Mouse (Mus musculus) midbrain, embryonic 16.5 days (tissue): ENCODE results near the gene Vps45. TPM values are rescaled to one million over a fixed set of nuclear protein-coding genes. Genes with fewer than 3 reads are reported as not detected.

Experiments used
- ATAC-seq: fragments of 200-750 bp; cut with Nextera tagmentation; 2 replicates; pipeline ENCODE4 v1.8.0; 2017; ENCODE audit warnings: moderate TSS enrichment
- H3K27ac ChIP-seq: fragments of 300-500 bp; sonication (generic); 2 replicates; pipeline ENCODE4 v1.5.1; 2014; ENCODE audit warnings: mild to moderate bottlenecking, low read length, mixed read lengths
- H3K27me3 ChIP-seq: fragments of 300-500 bp; sonication (generic); 2 replicates; pipeline ENCODE4 v1.6.1; 2014; ENCODE audit warnings: low read depth, low read length, mixed read lengths; ENCODE audit not compliant: control insufficient read depth, insufficient read depth
- H3K36me3 ChIP-seq: fragments of 300-500 bp; sonication (generic); 2 replicates; pipeline ENCODE4 v1.6.1; 2014; ENCODE audit warnings: mild to moderate bottlenecking, low read length, moderate library complexity, mixed read lengths; ENCODE audit not compliant: control insufficient read depth, insufficient read depth
- H3K4me1 ChIP-seq: fragments of 300-500 bp; sonication (generic); 2 replicates; pipeline ENCODE4 v1.6.1; 2014; ENCODE audit warnings: mild to moderate bottlenecking, low read length, mixed read lengths; ENCODE audit not compliant: control insufficient read depth, insufficient read depth
- H3K4me2 ChIP-seq: fragments of 300-500 bp; sonication (generic); 2 replicates; pipeline ENCODE4 v1.6.1; 2014; ENCODE audit warnings: mild to moderate bottlenecking, low read length, mixed read lengths
- H3K4me3 ChIP-seq: fragments of 300-500 bp; sonication (generic); 2 replicates; pipeline ENCODE4 v1.5.1; 2014; ENCODE audit warnings: low read depth, mild to moderate bottlenecking, low read length, moderate library complexity, mixed read lengths
- H3K9ac ChIP-seq: fragments of 300-500 bp; sonication (generic); 2 replicates; pipeline ENCODE4 v1.6.1; 2014; ENCODE audit warnings: low read depth, low read length, mixed read lengths
- H3K9me3 ChIP-seq: fragments of 300-500 bp; sonication (generic); replicated peaks from 2 replicates; pipeline ENCODE4 v1.6.1; 2014; ENCODE audit warnings: mild to moderate bottlenecking, low read length, mixed read lengths; ENCODE audit not compliant: control insufficient read depth, poor library complexity, severe bottlenecking
- WGBS: fragments of 180-500 bp; shearing (Covaris S2); extraction: QIAGEN DNeasy Blood & Tissue Kit; methylation state at CpG from one replicate; pipeline ENCODE4 v1.1.7; 2014; 5-methylcytosine and 5-hydroxymethylcytosine counted together
- polyA plus RNA-seq: library from polyadenylated mRNA; unstranded; fragments of >200 nt; fragmentation: Nextera tagmentation; extraction: Ambion mirVana; gene quantifications from 2 replicates; pipeline ENCODE4 v1.2.1, GENCODE M21; 2015

Gene Vps45
- polyA plus RNA-seq, 1 experiment from 2014 or later = 64.7 TPM

GRCm38 (mm10) chr3:95990413-95990941, 67.8 kb downstream of the Vps45 start:
- H3K9ac ChIP-seq = no peak overlapping the region
- H3K4me1 ChIP-seq = peaks cover 41% of the 10 kb centered on the region
- H3K36me3 ChIP-seq = peaks cover 24% of the 10 kb centered on the region
- ATAC-seq = no peak
- no peak overlapping the region for H3K4me2 ChIP-seq
- WGBS = 89% methylated on average over 12 of the region's 12 CpGs
- no peaks in the 10 kb centered on the region for H3K9me3 ChIP-seq
- H3K27ac ChIP-seq = no peak overlapping the region
- no peaks in the 10 kb centered on the region for H3K27me3 ChIP-seq
- H3K4me3 ChIP-seq = no peak overlapping the region

GRCm38 (mm10) chr3:95988969-95989368, 69.3 kb downstream of the Vps45 start:
- ATAC-seq = no peak
- peaks cover 24% of the 10 kb centered on the region for H3K36me3 ChIP-seq
- no peaks in the 10 kb centered on the region for H3K9me3 ChIP-seq
- peaks cover 43% of the 10 kb centered on the region for H3K4me1 ChIP-seq
- no peak overlapping the region for H3K27ac ChIP-seq
- no peaks in the 10 kb centered on the region for H3K27me3 ChIP-seq
- no peak overlapping the region for H3K4me2 ChIP-seq
- H3K4me3 ChIP-seq = no peak overlapping the region
- no peak overlapping the region for H3K9ac ChIP-seq
- WGBS = 63% methylated on average over 10 of the region's 10 CpGs

DNA sequence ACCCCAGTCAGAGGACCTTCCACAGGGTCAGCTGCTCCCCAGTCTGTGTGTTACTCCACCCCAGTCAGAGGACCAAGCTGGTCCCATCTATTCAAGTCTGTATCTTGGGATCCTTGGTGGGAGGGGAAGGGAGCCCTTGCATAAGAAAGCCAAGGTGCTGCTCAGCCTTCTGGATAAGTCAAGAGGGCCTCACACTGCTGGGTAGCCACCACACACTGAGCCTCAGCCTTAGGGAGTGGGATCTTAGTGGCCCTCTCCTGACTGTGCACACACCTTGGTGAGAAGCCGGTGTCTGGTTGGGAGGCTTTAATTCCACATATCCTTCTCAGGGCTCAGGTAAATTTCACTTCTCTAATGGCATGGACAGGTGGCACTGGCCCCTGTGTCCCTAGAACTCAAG, 70.1 kb downstream of the Vps45 start:
- 95% methylated on average over 1 of the region's 1 CpGs for WGBS
- Histone ChIP-seq H3K4me2 (no peak overlapping the region), H3K27ac (no peak overlapping the region), H3K9me3 (no peaks in the 10 kb centered on the region), H3K4me3 (no peak overlapping the region), H3K9ac (no peak overlapping the region), H3K36me3 (peaks cover 24% of the 10 kb centered on the region), H3K4me1 (peaks cover 35% of the 10 kb centered on the region), H3K27me3 (no peaks in the 10 kb centered on the region)
- ATAC-seq = no peak

DNA sequence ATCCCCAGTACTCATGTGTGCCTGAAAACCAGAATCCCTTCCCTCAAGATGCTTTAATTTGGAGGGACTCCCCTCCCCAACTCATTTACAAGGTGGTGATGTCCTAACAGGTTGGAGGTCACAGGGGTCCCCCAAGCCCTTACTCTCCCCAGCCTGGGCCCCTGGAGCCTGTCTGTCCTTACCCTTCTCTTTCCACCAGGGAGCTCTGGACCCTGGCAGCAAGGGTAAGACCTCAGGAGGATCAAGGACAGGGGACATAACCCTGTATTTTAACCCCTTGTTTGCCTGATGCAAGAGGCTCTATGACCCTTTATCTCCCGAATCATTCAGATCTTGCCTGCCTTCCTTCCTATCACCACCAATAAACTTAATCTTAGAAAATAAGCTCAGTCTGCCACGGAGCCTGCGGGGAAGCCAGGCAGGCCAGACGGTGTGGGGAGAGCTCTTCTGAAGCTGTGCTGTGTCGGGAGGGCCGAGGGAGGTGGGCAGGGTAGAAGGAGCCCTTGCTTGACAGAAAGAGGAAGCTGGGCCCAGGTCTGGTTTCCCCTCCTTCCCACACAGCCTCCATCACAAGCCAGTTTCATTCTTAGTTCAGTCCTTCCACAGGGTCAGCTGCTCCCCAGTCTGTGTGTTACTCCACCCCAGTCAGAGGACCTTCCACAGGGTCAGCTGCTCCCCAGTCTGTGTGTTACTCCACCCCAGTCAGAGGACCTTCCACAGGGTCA, 70.7 kb downstream of the Vps45 start:
- Histone ChIP-seq H3K9ac (no peak overlapping the region), H3K36me3 (peaks cover 24% of the 10 kb centered on the region), H3K4me2 (no peak overlapping the region), H3K4me3 (no peak overlapping the region), H3K9me3 (no peaks in the 10 kb centered on the region), H3K4me1 (peaks cover 29% of the 10 kb centered on the region), H3K27me3 (no peaks in the 10 kb centered on the region), H3K27ac (no peak overlapping the region)
- ATAC-seq = no peak
- 80% methylated on average over 6 of the region's 6 CpGs for WGBS

GRCm38 (mm10) chr3:95986984-95987383, 71.3 kb downstream of the Vps45 start:
- no peak overlapping the region for H3K4me2 ChIP-seq
- H3K27me3 ChIP-seq = no peaks in the 10 kb centered on the region
- no peak overlapping the region for H3K4me3 ChIP-seq
- WGBS = 73% methylated on average over 4 of the region's 4 CpGs
- no peaks in the 10 kb centered on the region for H3K9me3 ChIP-seq
- H3K27ac ChIP-seq = peak overlapping the region; percentile 90; the same call in 1 of the 2 replicates
- peaks cover 24% of the 10 kb centered on the region for H3K4me1 ChIP-seq
- no peak for ATAC-seq
- no peak overlapping the region; the same call in 1 of the 2 replicates for H3K9ac ChIP-seq
- peaks cover 24% of the 10 kb centered on the region for H3K36me3 ChIP-seq

DNA sequence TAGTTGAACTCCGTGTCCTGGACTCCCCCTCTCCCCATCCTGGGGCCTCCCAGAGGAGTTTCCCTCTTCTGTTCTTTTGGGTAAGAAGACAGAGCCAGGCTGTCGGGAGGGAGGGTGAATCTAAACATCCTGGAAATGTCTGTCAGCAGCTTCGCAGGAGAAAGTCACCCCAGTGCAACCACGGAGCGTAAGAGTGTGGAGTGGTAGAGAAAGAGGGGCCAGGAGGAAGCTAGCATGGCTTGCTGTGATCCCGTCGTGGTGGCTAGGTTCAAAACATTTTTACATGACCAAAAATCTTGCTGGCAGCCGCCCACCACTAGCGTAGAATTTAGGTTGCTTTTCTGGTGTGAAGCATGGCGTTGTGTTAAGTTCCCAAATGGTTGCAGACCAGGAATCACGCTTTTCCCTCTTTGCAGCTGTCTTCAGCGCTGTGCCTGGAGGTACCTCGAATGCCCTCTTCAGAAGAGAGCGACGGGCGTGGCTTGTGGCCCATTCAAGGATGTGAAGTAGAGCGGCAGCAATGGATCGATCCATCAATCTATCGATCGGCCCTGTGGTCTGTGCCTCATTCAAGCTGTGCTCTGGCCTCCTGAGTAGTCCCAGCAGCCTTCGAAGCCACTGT, 72.2 kb downstream of the Vps45 start:
- H3K4me3 ChIP-seq = peak overlapping the region; percentile 17
- ATAC-seq = peak; percentile 14; the same call in 1 of the 2 replicates
- WGBS = 4% methylated on average over 21 of the region's 21 CpGs

DNA sequence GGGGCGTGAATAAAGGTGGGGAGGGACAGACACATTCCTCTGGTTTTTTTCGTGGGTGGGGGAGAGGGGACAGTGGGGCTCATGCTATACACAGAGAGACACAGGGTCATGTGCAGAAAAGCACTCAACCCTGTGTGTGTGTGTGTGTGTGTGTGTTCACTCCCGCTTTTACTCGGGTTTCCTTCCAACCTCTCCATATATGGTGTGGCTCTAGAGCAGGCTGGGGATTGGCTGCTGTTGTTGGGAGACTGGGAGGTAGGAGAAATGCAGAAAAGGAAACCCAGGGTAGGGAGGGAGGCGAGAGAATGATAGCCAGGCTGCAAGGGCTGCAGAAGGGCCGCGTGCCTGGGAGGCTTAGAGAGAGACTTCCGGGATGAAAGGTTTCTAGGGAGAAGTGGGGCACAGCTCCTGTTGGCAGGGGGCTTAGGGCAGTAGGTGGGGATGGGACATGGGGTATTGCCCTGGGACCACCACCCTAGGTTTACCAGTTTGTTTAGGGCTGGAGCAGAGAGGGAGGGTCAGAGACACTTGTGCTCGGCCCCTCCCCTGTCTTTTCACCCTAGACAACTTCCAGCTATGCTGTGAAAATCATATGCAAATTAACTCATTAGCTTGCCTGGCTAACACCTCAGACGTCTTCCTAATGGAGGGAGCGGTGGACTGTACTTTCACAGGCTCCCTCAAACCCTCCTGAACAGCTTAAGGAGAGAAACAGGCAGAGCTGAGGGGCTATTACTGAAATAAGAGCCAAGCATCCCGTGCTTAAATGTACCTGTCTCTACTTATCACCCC, 72.9 kb downstream of the Vps45 start:
- H3K9me3 ChIP-seq = no peaks in the 10 kb centered on the region
- 3% methylated on average over 12 of the region's 12 CpGs for WGBS
- ATAC-seq = peak; percentile 93
- H3K27me3 ChIP-seq = no peaks in the 10 kb centered on the region
- H3K27ac ChIP-seq = peak overlapping the region; percentile 90
- H3K4me3 ChIP-seq = peak overlapping the region; percentile 17; the same call in 1 of the 2 replicates
- H3K36me3 ChIP-seq = peaks cover 16% of the 10 kb centered on the region; the same call in 1 of the 2 replicates
- peaks cover 24% of the 10 kb centered on the region for H3K4me1 ChIP-seq
- peak overlapping the region; percentile 63 for H3K9ac ChIP-seq
- H3K4me2 ChIP-seq = peak overlapping the region; percentile 49

More for the DNA sequence above, 72.2 kb downstream of the Vps45 start:
- peaks cover 22% of the 10 kb centered on the region for H3K36me3 ChIP-seq
- no peaks in the 10 kb centered on the region for H3K9me3 ChIP-seq
- H3K9ac ChIP-seq = peak overlapping the region; percentile 63
- H3K27ac ChIP-seq = peak overlapping the region; percentile 90
- no peaks in the 10 kb centered on the region for H3K27me3 ChIP-seq
- H3K4me1 ChIP-seq = peaks cover 24% of the 10 kb centered on the region
- peak overlapping the region; percentile 49 for H3K4me2 ChIP-seq

GRCm38 (mm10) chr3:95982129-95982528, 76.1 kb downstream of the Vps45 start:
- 93% methylated on average over 4 of the region's 4 CpGs for WGBS
- no peaks in the 10 kb centered on the region for H3K27me3 ChIP-seq
- no peak overlapping the region for H3K27ac ChIP-seq
- no peak for ATAC-seq
- no peak overlapping the region for H3K4me2 ChIP-seq
- H3K4me1 ChIP-seq = peaks cover 24% of the 10 kb centered on the region
- no peaks in the 10 kb centered on the region for H3K9me3 ChIP-seq
- H3K4me3 ChIP-seq = no peak overlapping the region
- no peak overlapping the region for H3K9ac ChIP-seq
- H3K36me3 ChIP-seq = no peaks in the 10 kb centered on the region
